Mouse (Mus musculus): ENCODE data around the gene Gm30083.

DNA sequence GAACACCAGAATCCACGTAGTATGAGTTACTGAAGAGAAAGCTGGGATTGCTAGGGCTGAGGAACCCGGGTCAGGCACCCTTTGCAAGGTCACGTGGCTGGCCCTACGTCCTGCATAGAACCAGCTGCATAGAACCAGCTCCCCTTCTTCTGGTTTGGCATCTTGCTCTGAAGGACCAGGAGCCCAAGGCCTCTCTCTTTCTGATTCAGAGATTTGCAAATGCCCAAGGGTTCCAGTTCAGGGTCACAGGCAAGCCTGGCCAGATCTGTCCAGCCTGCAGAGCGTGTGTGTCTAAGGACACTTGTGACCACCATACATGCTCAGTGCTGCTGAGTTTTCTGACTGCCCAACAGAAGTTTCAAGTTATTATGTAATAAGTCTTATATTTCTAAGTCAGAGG, 72.8 kb downstream of the Gm30083 start:
- TF ChIP-seq TAL1 (IDR thresholded peaks at IDR 0.05; ENCODE audit: low read length) = no peak
- TF ChIP-seq GATA1 (IDR thresholded peaks at IDR 0.05; ENCODE audit: low read length) = no peak
